Mouse (Mus musculus) lung, embryonic 15.5 days (tissue): Measurements from ENCODE around the gene Car5a. TPM values are rescaled to one million over a fixed set of nuclear protein-coding genes. Genes with fewer than 3 reads are reported as not detected.

Experiments used
- ATAC-seq: fragments of 200-750 bp; cut with Nextera tagmentation; 2 replicates; pipeline ENCODE4 v1.8.0; 2017; ENCODE audit warnings: moderate number of reproducible peaks, borderline replicate concordance; ENCODE audit not compliant: low FRiP score, low TSS enrichment; ENCODE audit errors: extremely low read depth
- H3K27ac ChIP-seq: fragments of 300-500 bp; sonication (generic); 2 replicates; pipeline ENCODE4 v1.5.1; 2015; ENCODE audit warnings: moderate library complexity, mild to moderate bottlenecking, inconsistent platforms
- H3K27me3 ChIP-seq: fragments of 300-500 bp; sonication (generic); 2 replicates; pipeline ENCODE4 v1.6.1; 2015; ENCODE audit warnings: inconsistent platforms
- H3K36me3 ChIP-seq: fragments of 300-500 bp; sonication (generic); 2 replicates; pipeline ENCODE4 v1.6.1; 2015; ENCODE audit warnings: inconsistent platforms
- H3K4me1 ChIP-seq: fragments of 300-500 bp; sonication (generic); 2 replicates; pipeline ENCODE4 v1.6.1; 2015; ENCODE audit warnings: inconsistent platforms
- H3K4me2 ChIP-seq: fragments of 300-500 bp; sonication (generic); 2 replicates; pipeline ENCODE4 v1.6.1; 2015; ENCODE audit warnings: inconsistent platforms, mild to moderate bottlenecking, moderate library complexity
- H3K4me3 ChIP-seq: fragments of 300-500 bp; sonication (generic); 2 replicates; pipeline ENCODE4 v1.5.1; 2015; ENCODE audit warnings: mild to moderate bottlenecking, inconsistent platforms
- H3K9ac ChIP-seq: fragments of 300-500 bp; sonication (generic); 2 replicates; pipeline ENCODE4 v1.6.1; 2015; ENCODE audit warnings: inconsistent platforms
- H3K9me3 ChIP-seq: fragments of 300-500 bp; sonication (generic); 2 replicates; pipeline ENCODE4 v1.6.1; 2016; ENCODE audit warnings: inconsistent platforms
- WGBS: fragments of 180-500 bp; shearing (Covaris S2); methylation state at CpG from one replicate; pipeline ENCODE4 v1.1.7; 2015; 5-methylcytosine and 5-hydroxymethylcytosine counted together
- polyA plus RNA-seq: library from polyadenylated mRNA; unstranded; fragments of >200 nt; fragmentation: Nextera tagmentation; extraction: Ambion mirVana; gene quantifications from 2 replicates; pipeline ENCODE4 v1.2.1, GENCODE M21; 2015

Car5a gene
- polyA plus RNA-seq, 1 experiment from 2014 or later, result not detected

DNA sequence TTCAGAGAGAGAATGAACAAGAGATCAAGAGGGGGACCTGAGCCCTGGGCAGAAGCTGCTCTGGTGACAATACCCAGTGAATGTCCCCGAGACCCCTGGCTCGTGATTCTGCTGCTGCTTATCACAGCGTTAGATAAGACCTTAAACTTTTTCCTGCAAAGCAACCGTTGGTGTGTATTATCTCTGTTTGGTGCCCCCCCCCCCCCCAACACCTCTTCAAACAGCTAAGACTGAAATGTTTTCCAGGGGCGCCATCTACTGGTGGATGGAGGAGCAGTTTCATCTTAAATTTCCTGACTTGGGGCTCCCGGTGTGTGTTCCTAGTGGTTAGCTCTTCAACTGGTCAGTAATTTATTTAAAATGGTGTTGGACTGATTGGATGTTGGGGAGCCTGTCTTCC lies 35.0 kb downstream of the Car5a start:
- WGBS, result under 1% methylated on average over 6 of the region's 6 CpGs
- Histone ChIP-seq H3K27me3 (peaks cover 6% of the 10 kb centered on the region; the same call in 1 of the 2 replicates), H3K4me3 (no peak overlapping the region), H3K4me2 (no peak overlapping the region), H3K4me1 (peaks cover 43% of the 10 kb centered on the region), H3K9me3 (no peaks in the 10 kb centered on the region), H3K36me3 (no peaks in the 10 kb centered on the region), H3K27ac (no peak overlapping the region), H3K9ac (no peak overlapping the region)
- ATAC-seq, result no peak

DNA sequence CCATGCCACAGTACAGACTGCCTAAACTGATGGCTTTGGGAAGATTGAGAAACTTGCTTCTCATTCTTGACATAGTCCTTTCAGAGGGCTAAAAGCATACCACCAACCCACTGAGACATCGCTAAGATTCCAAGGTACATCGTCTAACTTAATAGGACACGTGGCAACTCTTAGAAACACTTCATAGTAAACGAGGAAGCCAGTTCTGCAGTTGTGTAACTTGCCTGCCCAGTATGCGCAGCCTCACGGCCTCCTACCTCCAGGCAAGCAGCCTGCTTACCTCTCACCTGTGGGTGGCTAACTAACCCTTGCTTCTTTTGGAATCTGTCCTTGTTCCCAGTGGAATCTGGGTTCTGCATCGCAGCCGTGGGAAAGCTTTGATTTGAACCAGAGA lies 35.6 kb downstream of the Car5a start:
- no peaks in the 10 kb centered on the region for H3K9me3 ChIP-seq
- H3K4me3 ChIP-seq, result no peak overlapping the region
- 43% methylated on average over 8 of the region's 8 CpGs for WGBS
- H3K4me1 ChIP-seq, result peaks cover 45% of the 10 kb centered on the region
- H3K36me3 ChIP-seq, result no peaks in the 10 kb centered on the region
- no peak overlapping the region for H3K4me2 ChIP-seq
- H3K9ac ChIP-seq, result no peak overlapping the region
- ATAC-seq, result no peak
- peaks cover 6% of the 10 kb centered on the region; the same call in 1 of the 2 replicates for H3K27me3 ChIP-seq
- no peak overlapping the region for H3K27ac ChIP-seq

DNA sequence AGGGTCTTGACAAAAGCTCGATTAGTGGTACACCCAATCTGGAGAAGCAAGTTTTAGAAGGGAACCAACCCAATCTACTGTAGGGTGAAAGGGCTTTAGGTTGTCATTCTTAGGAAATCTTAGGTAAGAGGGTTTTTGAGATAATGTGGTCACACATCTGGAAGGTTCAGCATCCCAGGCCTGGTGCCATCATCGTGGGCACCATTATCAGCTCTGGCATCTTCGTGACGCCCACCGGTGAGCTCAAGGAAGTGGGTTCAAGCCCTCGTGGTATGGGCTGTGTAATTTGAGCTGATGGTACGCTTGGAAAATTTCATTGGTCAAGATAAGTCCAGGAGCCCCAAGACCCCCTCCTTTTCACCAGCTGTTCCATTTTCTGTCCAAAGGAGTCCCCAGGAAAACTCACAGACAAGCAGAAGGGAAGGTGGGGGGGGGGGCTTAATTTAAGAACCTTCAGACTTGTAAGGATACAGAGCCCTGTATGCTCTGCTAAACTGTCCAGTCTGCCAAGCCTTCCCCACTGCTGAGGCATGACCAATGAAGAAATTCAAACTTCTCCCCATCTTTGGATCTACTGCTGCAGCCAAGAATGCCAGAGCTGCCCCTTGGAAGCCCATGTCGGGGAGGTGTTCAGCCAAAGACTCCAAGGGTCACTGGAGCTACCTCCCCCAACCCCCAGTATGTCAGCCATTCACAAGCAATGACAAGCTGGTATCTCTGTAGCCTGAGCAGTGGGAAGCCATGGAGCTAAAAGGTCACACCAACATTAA lies 36.1 kb downstream of the Car5a start:
- no peak overlapping the region for H3K9ac ChIP-seq
- H3K27me3 ChIP-seq, result peaks cover 6% of the 10 kb centered on the region; the same call in 1 of the 2 replicates
- no peak overlapping the region for H3K27ac ChIP-seq
- peak overlapping the region; percentile 98 for H3K4me2 ChIP-seq
- H3K4me1 ChIP-seq, result peaks cover 45% of the 10 kb centered on the region
- H3K4me3 ChIP-seq, result peak overlapping the region; percentile 70; the same call in 1 of the 2 replicates
- 31% methylated on average over 8 of the region's 8 CpGs for WGBS
- ATAC-seq, result no peak
- H3K9me3 ChIP-seq, result no peaks in the 10 kb centered on the region
- no peaks in the 10 kb centered on the region for H3K36me3 ChIP-seq

DNA sequence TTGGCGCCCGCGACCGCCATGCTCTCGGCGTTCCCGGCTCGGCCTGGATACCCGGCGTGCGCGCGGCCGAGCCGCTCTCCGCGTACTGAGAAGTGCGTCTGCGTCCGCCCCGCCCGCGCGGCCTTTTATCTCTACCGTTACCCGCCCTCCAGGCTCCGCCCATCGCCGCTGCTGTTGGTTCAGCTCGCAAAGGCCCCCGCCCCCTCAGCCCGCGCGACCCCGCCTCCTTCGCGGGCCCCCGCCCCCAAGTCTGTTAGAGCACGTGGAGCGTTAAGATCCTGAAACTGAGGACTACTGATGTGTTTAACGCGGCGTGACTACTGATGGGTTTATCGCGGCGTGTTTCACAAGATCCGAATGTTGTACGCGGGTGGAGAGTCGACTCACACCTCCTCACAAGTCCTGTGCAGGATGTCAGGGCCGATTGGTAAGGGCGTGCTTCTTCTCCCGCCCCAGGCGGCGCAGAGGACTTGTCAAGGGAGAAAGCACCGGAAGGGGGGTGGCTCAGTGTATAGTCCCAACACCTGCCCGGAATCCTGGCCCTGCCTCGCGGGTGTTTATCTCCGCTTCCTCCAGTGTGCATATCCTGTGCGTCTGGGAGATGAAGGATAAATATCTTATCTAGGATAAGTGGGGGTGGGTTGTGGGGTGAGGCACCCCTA lies 37.0 kb downstream of the Car5a start, which contains the start of gene Slc7a5:
TSS of gene Slc7a5 (minus strand) at position 108 of the 662 bp plus-strand sequence.
- no peaks in the 10 kb centered on the region for H3K36me3 ChIP-seq
- H3K4me1 ChIP-seq, result peaks cover 45% of the 10 kb centered on the region
- H3K4me3 ChIP-seq, result peak within 1 kb of the TSS; percentile 70
- peaks cover 6% of the 10 kb centered on the region; the same call in 1 of the 2 replicates for H3K27me3 ChIP-seq
- under 1% methylated on average over 53 of the region's 61 CpGs for WGBS
- peak within 1 kb of the TSS; percentile 98 for H3K4me2 ChIP-seq
- ATAC-seq, result peak; percentile 91
- H3K9me3 ChIP-seq, result no peaks in the 10 kb centered on the region
- H3K9ac ChIP-seq, result peak within 1 kb of the TSS; percentile 57
- H3K27ac ChIP-seq, result no peak within 1 kb of the TSS

DNA sequence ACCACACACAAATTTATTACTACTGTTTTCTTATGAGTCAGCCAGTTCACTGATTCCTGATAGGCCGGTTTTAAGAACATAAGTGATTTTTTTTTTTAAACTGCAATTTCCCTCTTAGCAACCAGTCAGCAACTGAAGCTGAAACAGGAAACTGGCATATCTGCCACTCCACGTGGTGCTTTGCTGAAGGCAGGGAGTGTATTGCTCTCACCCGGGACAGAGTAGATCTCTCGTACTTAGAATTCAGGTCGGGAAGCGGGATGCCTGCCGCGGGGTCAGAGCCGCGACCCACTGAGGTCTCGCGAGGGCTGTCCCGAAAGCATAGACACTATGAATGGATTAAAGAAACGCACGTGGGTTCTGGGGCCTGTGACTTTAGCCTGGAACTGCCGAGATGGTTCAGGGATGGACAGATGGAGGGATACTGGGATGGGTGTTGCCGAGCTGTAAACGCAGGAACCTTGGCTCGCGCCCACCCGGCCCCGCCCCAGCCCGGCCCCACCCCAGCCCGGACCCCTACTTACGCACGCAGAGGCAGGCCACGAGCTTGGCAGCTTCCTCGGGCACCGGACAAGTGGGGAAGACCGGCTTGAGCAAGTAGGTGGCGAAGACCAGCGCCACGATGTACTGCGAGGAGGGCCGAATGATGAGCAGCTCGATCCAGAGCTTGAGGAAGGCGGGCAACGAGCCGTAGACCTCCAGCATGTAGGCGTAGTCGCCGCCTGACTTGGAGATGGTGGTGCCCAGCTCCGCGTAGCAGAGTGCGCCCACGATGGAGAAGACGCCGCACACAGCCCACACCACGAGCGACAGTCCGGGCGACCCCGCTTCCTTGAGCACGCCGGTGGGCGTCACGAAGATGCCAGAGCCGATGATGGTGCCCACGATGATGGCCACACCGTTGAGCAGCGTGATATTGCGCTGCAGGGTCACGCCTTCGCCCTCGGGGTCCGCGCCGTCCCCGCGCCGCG lies 37.9 kb downstream of the Car5a start:
- Histone ChIP-seq H3K4me3 (peak overlapping the region; percentile 70), H3K27me3 (peaks cover 6% of the 10 kb centered on the region; the same call in 1 of the 2 replicates), H3K27ac (no peak overlapping the region), H3K4me2 (peak overlapping the region; percentile 98), H3K36me3 (no peaks in the 10 kb centered on the region), H3K9me3 (no peaks in the 10 kb centered on the region), H3K4me1 (peaks cover 45% of the 10 kb centered on the region), H3K9ac (peak overlapping the region; percentile 57)
- ATAC-seq, result peak; percentile 56
- under 1% methylated on average over 68 of the region's 72 CpGs for WGBS

DNA sequence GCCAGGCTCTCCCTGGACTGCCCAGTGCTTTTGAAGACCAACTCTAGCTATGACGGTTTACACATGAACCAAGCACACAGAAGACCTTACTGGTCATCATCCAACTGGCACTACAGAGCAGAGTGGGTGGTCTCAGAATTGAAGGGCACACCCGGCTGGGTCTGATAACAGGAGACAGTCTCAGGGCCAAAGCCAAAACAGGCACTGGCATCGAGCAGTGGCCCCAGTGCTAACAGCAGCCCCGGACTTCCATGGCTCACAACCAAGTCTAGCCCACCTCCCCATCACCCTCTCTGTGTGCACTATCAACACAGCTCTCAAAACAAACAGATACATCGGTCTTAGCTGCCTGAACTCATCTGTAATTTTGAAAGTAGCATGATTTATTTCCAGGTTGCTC lies 38.8 kb downstream of the Car5a start:
- Histone ChIP-seq H3K9ac (peak overlapping the region; percentile 25; the same call in 1 of the 2 replicates), H3K4me2 (peak overlapping the region; percentile 98), H3K4me1 (peaks cover 49% of the 10 kb centered on the region), H3K36me3 (no peaks in the 10 kb centered on the region), H3K27ac (no peak overlapping the region), H3K27me3 (peaks cover 6% of the 10 kb centered on the region; the same call in 1 of the 2 replicates), H3K9me3 (no peaks in the 10 kb centered on the region), H3K4me3 (peak overlapping the region; percentile 70)
- 9% methylated on average over 5 of the region's 5 CpGs for WGBS
- ATAC-seq, result no peak

DNA sequence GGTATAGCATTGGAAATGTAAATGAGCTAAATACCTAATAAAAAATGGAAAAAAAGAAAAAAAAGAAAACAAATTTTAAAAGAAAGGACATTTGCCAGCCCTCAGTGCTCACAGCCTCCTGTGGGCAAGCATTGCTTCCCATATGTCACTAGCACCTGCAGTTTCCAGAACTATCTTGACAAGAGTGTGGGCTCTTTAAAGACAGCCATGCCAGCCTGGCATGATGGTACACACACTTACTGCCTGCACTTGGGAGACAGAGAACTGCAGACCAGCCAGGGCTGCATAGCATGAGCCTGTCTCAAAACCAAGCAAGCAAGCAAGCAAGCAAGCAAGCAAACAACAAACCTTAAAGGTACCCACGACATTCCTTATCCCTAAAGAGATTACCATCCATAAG lies 39.3 kb downstream of the Car5a start:
- no peak overlapping the region for H3K27ac ChIP-seq
- peak overlapping the region; percentile 25; the same call in 1 of the 2 replicates for H3K9ac ChIP-seq
- H3K9me3 ChIP-seq, result no peaks in the 10 kb centered on the region
- peaks cover 49% of the 10 kb centered on the region for H3K4me1 ChIP-seq
- ATAC-seq, result no peak
- H3K4me3 ChIP-seq, result peak overlapping the region; percentile 70
- 23% methylated on average over 1 of the region's 1 CpGs for WGBS
- no peaks in the 10 kb centered on the region for H3K36me3 ChIP-seq
- H3K27me3 ChIP-seq, result peaks cover 6% of the 10 kb centered on the region; the same call in 1 of the 2 replicates
- H3K4me2 ChIP-seq, result peak overlapping the region; percentile 98

DNA sequence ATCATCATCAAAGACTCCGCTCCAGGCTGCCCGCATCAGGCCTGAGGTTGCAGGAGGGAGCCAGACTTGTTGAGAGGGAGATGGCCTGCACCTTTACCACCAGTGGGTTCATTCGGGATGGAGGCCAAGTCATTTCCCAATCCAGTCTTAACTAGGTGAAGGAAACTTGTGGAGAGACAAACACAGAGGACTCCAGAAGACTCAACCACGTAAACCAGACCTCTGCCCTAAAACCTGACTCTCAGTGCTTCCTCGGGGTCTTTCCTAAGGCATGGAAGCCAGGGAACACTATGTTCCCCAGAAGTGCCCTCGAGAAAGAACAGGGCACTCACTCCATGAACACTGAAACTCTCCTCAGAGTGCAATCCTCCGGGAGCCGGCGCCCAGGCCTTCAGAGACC lies 39.7 kb downstream of the Car5a start:
- Histone ChIP-seq H3K27ac (no peak overlapping the region), H3K4me2 (peak overlapping the region; percentile 98), H3K27me3 (peaks cover 6% of the 10 kb centered on the region; the same call in 1 of the 2 replicates), H3K9ac (no peak overlapping the region), H3K4me1 (peaks cover 48% of the 10 kb centered on the region), H3K4me3 (no peak overlapping the region), H3K9me3 (no peaks in the 10 kb centered on the region), H3K36me3 (no peaks in the 10 kb centered on the region)
- ATAC-seq, result no peak
- WGBS, result 81% methylated on average over 9 of the region's 9 CpGs

DNA sequence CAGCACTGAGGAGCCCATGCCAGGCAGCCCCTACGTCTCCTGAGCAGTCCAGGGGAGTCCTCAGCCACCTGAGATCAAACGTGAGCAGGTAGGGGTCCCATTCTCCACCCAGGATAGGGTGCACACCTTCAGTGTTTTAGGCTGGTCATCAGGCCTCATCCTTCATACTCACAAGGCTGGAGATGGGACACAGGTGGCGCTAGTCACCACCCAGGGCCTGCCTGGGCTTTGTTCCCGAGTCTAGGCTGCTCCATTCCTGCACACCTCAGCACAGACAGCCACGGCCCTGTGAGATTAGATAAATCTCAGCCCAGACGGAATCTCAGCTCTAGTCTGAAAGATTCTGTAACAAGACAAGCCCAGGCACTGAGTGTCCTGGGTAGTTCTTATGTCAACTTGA lies 40.7 kb downstream of the Car5a start:
- Histone ChIP-seq H3K4me2 (no peak overlapping the region), H3K36me3 (no peaks in the 10 kb centered on the region), H3K4me3 (no peak overlapping the region), H3K4me1 (peaks cover 47% of the 10 kb centered on the region), H3K27me3 (peaks cover 2% of the 10 kb centered on the region; the same call in 1 of the 2 replicates), H3K9me3 (no peaks in the 10 kb centered on the region), H3K27ac (no peak overlapping the region), H3K9ac (no peak overlapping the region)
- ATAC-seq, result no peak
- WGBS, result 59% methylated on average over 6 of the region's 6 CpGs

DNA sequence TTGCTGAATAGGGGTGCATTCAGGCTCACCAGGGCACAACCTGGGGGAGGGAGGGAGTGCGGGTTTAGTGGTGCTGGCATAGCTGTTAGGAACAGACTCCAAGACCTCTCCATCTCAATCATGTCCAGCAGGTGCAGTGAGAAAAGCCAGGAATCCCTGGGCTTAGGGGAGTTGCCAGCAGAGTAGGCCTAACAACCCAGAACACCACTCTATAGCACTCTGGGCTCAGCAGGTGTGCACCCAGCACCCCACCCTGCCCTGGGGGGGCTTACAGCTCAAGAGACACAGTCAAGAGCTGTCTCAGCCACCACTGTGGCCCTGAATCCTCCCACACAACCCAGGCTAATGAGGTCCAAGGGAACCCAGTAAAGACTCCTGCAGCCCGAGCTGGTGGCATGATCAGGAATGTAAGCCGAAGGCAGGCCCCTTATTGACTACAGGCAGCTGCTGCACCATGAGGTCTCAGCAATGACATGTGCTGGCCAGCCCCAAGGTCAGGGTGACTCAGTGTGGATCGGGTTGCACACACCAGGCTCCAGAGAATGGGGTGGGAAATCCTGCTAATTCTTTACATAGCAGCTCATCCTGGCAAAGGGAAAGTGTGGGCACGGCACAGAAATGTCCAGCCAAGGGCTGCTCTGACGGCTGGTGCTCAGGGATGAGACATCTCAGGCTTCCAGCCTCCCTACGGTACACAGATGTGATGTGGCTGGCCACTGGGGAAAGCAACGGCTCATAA lies 43.0 kb downstream of the Car5a start:
- H3K4me1 ChIP-seq, result peaks cover 57% of the 10 kb centered on the region
- H3K9me3 ChIP-seq, result no peaks in the 10 kb centered on the region
- H3K27me3 ChIP-seq, result no peaks in the 10 kb centered on the region
- H3K9ac ChIP-seq, result no peak overlapping the region
- H3K4me2 ChIP-seq, result no peak overlapping the region
- no peak for ATAC-seq
- H3K36me3 ChIP-seq, result no peaks in the 10 kb centered on the region
- no peak overlapping the region for H3K4me3 ChIP-seq
- WGBS, result 42% methylated on average over 8 of the region's 8 CpGs
- no peak overlapping the region for H3K27ac ChIP-seq
